Mouse (Mus musculus): Measurements from ENCODE around the gene Mtus2.

GRCm38 (mm10) chr5:148022784-148023183, 65.7 kb downstream of the Mtus2 start:
- no peak for TF ChIP-seq MAFK (IDR thresholded peaks at IDR 0.05; ENCODE audit: insufficient read depth, low read depth, low read length)
- TF ChIP-seq CHD2 (IDR thresholded peaks at IDR 0.05; ENCODE audit: low read depth, low read length) = no peak
- no peak for TF ChIP-seq ZC3H11A (IDR thresholded peaks at IDR 0.05; ENCODE audit: borderline replicate concordance, low read depth, low read length)
- no peak for TF ChIP-seq ZNF384 (IDR thresholded peaks at IDR 0.05; ENCODE audit: low read depth, low read length)
